Mouse (Mus musculus) CD8-positive naive resting alpha-beta T cell, adult 2 months (primary cell): ENCODE measurements around the gene Cdipt.

Experiments used
- DNase-seq, 2 experiments: peaks; one replicate each; pipeline ENCODE4 v3.0.0; 2022; ENCODE audit warnings: low read depth in 2 of 2, low spot score in 2 of 2

Gene Cdipt

GRCm38 (mm10) chr7:127023896-127024690, 48.4 kb downstream of the Cdipt start:
- DNase-seq: peak; percentile 46 to 53

GRCm38 (mm10) chr7:127024755-127025555, 49.2 kb downstream of the Cdipt start:
- DNase-seq: peak; percentile 69 to 78

- peak in 1 of 2 experiments; percentile 39 for DNase-seq
These were observed 49.9 kb downstream of the Cdipt start for GRCm38 (mm10) chr7:127025556-127026160.

GRCm38 (mm10) chr7:127026161-127026600, 50.5 kb downstream of the Cdipt start:
- peak; percentile 41 to 43 for DNase-seq

GRCm38 (mm10) chr7:127026616-127026983, 50.9 kb downstream of the Cdipt start:
- no peak for DNase-seq

GRCm38 (mm10) chr7:127026984-127027726, 51.4 kb downstream of the Cdipt start, which contains the start of gene Maz:
Gene Maz, minus strand, starts transcription at chr7:127027037.
- DNase-seq: peak; percentile 97 to 99

- no peak for DNase-seq
These were observed 52.2 kb downstream of the Cdipt start for GRCm38 (mm10) chr7:127027885-127028284.
